Mouse (Mus musculus) small intestine, adult 2 months (tissue): ENCODE data around the gene Selenot.

Source experiments
- CTCF ChIP-seq: fragments of 200-500 bp; IDR thresholded peaks from 2 replicates; pipeline ENCODE4 v1.5.1; 2012; ENCODE audit warnings: low read depth, mild to moderate bottlenecking, control low read depth, inconsistent platforms, low read length, moderate library complexity, mixed read lengths; ENCODE audit not compliant: insufficient replicate concordance, insufficient read length; ENCODE audit errors: extremely low read depth
- POLR2A ChIP-seq: fragments of 200-500 bp; IDR thresholded peaks from 2 replicates; pipeline ENCODE4 v1.6.1; 2012; ENCODE audit warnings: low read depth, mild to moderate bottlenecking, control low read depth, inconsistent platforms, low read length, moderate library complexity

- no peak for TF ChIP-seq CTCF
- TF ChIP-seq POLR2A, result no peak; the same call in 1 of the 2 replicates
These were observed 649 bp downstream of the Selenot start for GRCm38 (mm10) chr3:58577067-58577503.
